Mouse (Mus musculus): ENCODE measurements around the gene Tango6. TPM values are rescaled to one million over a fixed set of nuclear protein-coding genes. Genes with fewer than 3 reads are reported as not detected.
A peak's percentile ranks its signal among the peaks of the same experiment; 100 is the strongest.

Tango6 gene
- polyA plus RNA-seq, 1 experiment from 2014 or later = 10.3 TPM

- ChIA-PET CTCF (no interaction called here), POLR2A (no interaction called here)
- H3K27me3 ChIP-seq = no peaks in the 10 kb centered on the region
- peak; percentile 52 for ATAC-seq
- DNase-seq (ENCODE audit: low read depth, low spot score) = no peak
- no peak for TF ChIP-seq CTCF (IDR thresholded peaks at IDR 0.05)
- in situ Hi-C loops (cut with MboI; ENCODE audit: low pct_unique_long_range_greater_than_20kb) = no loop called here
Observed at GRCm38 (mm10) chr8:106892806-106893451, 210.1 kb downstream of the Tango6 start.

- CTCF ChIA-PET = no interaction called here
- ATAC-seq = peak; percentile 81
- POLR2A ChIA-PET = interaction anchor here (0.7 kb wide), 1 partner anchor 108 kb away, joined by 3 read pairs; no protein-coding TSS in a partner anchor
- no peaks in the 10 kb centered on the region for H3K27me3 ChIP-seq
- no peak for TF ChIP-seq CTCF (IDR thresholded peaks at IDR 0.05)
- in situ Hi-C loops (cut with MboI; ENCODE audit: low pct_unique_long_range_greater_than_20kb) = no loop called here
- no peak for DNase-seq (ENCODE audit: low read depth, low spot score)
Observed at GRCm38 (mm10) chr8:106893481-106894156, 210.8 kb downstream of the Tango6 start, which contains the start of gene Utp4. TSS of gene Utp4 (plus strand) at chr8:106893636.

DNA sequence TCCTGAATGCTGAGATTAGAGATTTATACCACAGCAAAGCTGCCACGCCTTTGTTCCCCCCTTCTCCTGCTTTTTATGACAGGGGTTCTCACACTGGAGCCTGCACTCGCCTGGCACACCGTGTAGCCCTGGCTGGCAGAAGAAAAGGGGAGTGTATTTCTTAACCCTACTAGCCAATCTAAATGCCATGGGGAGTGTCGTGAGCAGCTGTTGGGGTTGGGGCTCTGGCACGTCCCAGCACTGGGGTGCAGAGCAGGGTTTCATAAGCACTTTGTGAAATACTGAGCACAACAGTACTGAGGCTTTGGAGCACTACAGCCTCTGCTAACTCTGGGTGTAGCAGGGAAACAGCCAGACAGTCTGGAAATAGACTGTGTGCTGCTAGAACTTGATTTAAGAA lies 216.6 kb downstream of the Tango6 start:
- ATAC-seq (no peak), DNase-seq (ENCODE audit: low read depth, low spot score) (no peak)
- POLR2A ChIA-PET = no interaction called here
- in situ Hi-C loops (cut with MboI; ENCODE audit: low pct_unique_long_range_greater_than_20kb) = loop anchor here (5.0 kb wide), 1 partner anchor 103 kb away; no protein-coding TSS in a partner anchor
- CTCF ChIA-PET = interaction anchor here (1.0 to 1.1 kb wide), 2 partner anchors 16 to 36 kb away, joined by 3 read pairs; partner anchors contain the start of gene Sntb2
- H3K27me3 ChIP-seq = no peaks in the 10 kb centered on the region
- no peak for TF ChIP-seq CTCF (IDR thresholded peaks at IDR 0.05)

Other genes with a start within 250 kb of the Tango6 start
- not detected for gene 6030452D12Rik, start 182.5 kb upstream of the Tango6 start, polyA plus RNA-seq (2021)
- gene Cdh3, start 172.2 kb upstream of the Tango6 start, polyA plus RNA-seq (2021) = 81.9 TPM
- gene Gm10073, start 109.6 kb upstream of the Tango6 start, polyA plus RNA-seq (2021) = 34.6 TPM
- gene Cdh1, start 79.7 kb upstream of the Tango6 start, polyA plus RNA-seq (2021) = 8.0 TPM
- gene Has3, start 187.2 kb downstream of the Tango6 start, polyA plus RNA-seq (2021) = 0.78 TPM
- gene Utp4, start 210.6 kb downstream of the Tango6 start, polyA plus RNA-seq (2021) = 47.0 TPM

All from Patski (cell line).